Mouse (Mus musculus) midbrain, embryonic 10.5 days (tissue): ENCODE results near the gene Nmnat3. TPM values are rescaled to one million over a fixed set of nuclear protein-coding genes. Genes with fewer than 3 reads are reported as not detected.

Experiments
- DNase-seq: peaks from one replicate; pipeline ENCODE4 v3.0.0-alpha.2; 2017; ENCODE audit warnings: low spot score
- H3K27ac ChIP-seq: fragments of 300-500 bp; sonication (generic); replicated peaks from 2 replicates; pipeline ENCODE4 v1.5.1; 2016; ENCODE audit warnings: mild to moderate bottlenecking
- H3K27me3 ChIP-seq: fragments of 300-500 bp; sonication (generic); 2 replicates; pipeline ENCODE4 v1.6.1; 2016; ENCODE audit warnings: low read depth, mild to moderate bottlenecking; ENCODE audit not compliant: poor library complexity, severe bottlenecking
- H3K36me3 ChIP-seq: fragments of 300-500 bp; sonication (generic); 2 replicates; pipeline ENCODE4 v1.6.1; 2016; ENCODE audit warnings: mild to moderate bottlenecking, moderate library complexity
- H3K4me1 ChIP-seq: fragments of 300-500 bp; sonication (generic); 2 replicates; pipeline ENCODE4 v1.6.1; 2016
- H3K4me3 ChIP-seq: fragments of 300-500 bp; sonication (generic); 2 replicates; pipeline ENCODE4 v1.5.1; 2016; ENCODE audit warnings: mild to moderate bottlenecking, moderate library complexity
- H3K9me3 ChIP-seq: fragments of 300-500 bp; sonication (generic); replicated peaks from 2 replicates; pipeline ENCODE4 v1.6.1; 2016; ENCODE audit warnings: mild to moderate bottlenecking
- WGBS: fragments of 180-500 bp; shearing (Covaris S2); methylation state at CpG from one replicate; pipeline ENCODE4 v1.1.7; 2016; 5-methylcytosine and 5-hydroxymethylcytosine counted together
- polyA plus RNA-seq: library from polyadenylated mRNA; unstranded; fragments of >200 nt; fragmentation: Nextera tagmentation; extraction: Ambion mirVana; gene quantifications from 2 replicates; pipeline ENCODE4 v1.2.1, GENCODE M21; 2016

Gene Nmnat3
- polyA plus RNA-seq, 1 experiment from 2014 or later: 2.6 TPM

- DNase-seq: no peak
- Histone ChIP-seq H3K4me3 (no peak overlapping the region), H3K27me3 (no peaks in the 10 kb centered on the region), H3K4me1 (peaks cover 18% of the 10 kb centered on the region), H3K9me3 (no peaks in the 10 kb centered on the region), H3K36me3 (no peaks in the 10 kb centered on the region), H3K27ac (no peak overlapping the region)
- WGBS: 88% methylated on average over 3 of the region's 3 CpGs
These were observed 59.8 kb downstream of the Nmnat3 start for GRCm38 (mm10) chr9:98347021-98347420.

- H3K4me1 ChIP-seq: peaks cover 18% of the 10 kb centered on the region
- no peak for DNase-seq
- H3K27me3 ChIP-seq: no peaks in the 10 kb centered on the region
- 13% methylated on average over 4 of the region's 4 CpGs for WGBS
- peak overlapping the region; percentile 46; the same call in 1 of the 2 replicates for H3K27ac ChIP-seq
- no peaks in the 10 kb centered on the region for H3K9me3 ChIP-seq
- no peak overlapping the region for H3K4me3 ChIP-seq
- no peaks in the 10 kb centered on the region for H3K36me3 ChIP-seq
These were observed 63.3 kb downstream of the Nmnat3 start for GRCm38 (mm10) chr9:98350318-98351144.

- no peak for DNase-seq
- H3K27me3 ChIP-seq: no peaks in the 10 kb centered on the region
- H3K4me1 ChIP-seq: peaks cover 18% of the 10 kb centered on the region
- 90% methylated on average over 6 of the region's 6 CpGs for WGBS
- no peaks in the 10 kb centered on the region for H3K9me3 ChIP-seq
- no peaks in the 10 kb centered on the region for H3K36me3 ChIP-seq
- H3K27ac ChIP-seq: no peak overlapping the region
- no peak overlapping the region for H3K4me3 ChIP-seq
These were observed 65.1 kb downstream of the Nmnat3 start for GRCm38 (mm10) chr9:98352332-98352731.

- no peak overlapping the region for H3K4me3 ChIP-seq
- no peak overlapping the region for H3K27ac ChIP-seq
- peaks cover 11% of the 10 kb centered on the region for H3K4me1 ChIP-seq
- WGBS: 94% methylated on average over 3 of the region's 3 CpGs
- H3K36me3 ChIP-seq: no peaks in the 10 kb centered on the region
- H3K9me3 ChIP-seq: no peaks in the 10 kb centered on the region
- no peak for DNase-seq
- no peaks in the 10 kb centered on the region for H3K27me3 ChIP-seq
These were observed 67.7 kb downstream of the Nmnat3 start for GRCm38 (mm10) chr9:98354919-98355318.

- DNase-seq: no peak
- H3K27ac ChIP-seq: no peak overlapping the region
- H3K4me3 ChIP-seq: no peak overlapping the region
- H3K27me3 ChIP-seq: no peaks in the 10 kb centered on the region
- WGBS: 89% methylated on average over 3 of the region's 3 CpGs
- no peaks in the 10 kb centered on the region for H3K36me3 ChIP-seq
- no peaks in the 10 kb centered on the region for H3K9me3 ChIP-seq
- H3K4me1 ChIP-seq: peaks cover 4% of the 10 kb centered on the region; the same call in 1 of the 2 replicates
These were observed 73.8 kb downstream of the Nmnat3 start for GRCm38 (mm10) chr9:98361047-98361446.

- no peak overlapping the region for H3K27ac ChIP-seq
- H3K4me1 ChIP-seq: peaks cover 10% of the 10 kb centered on the region
- H3K9me3 ChIP-seq: no peaks in the 10 kb centered on the region
- 92% methylated on average over 8 of the region's 8 CpGs for WGBS
- DNase-seq: no peak
- no peak overlapping the region for H3K4me3 ChIP-seq
- no peaks in the 10 kb centered on the region for H3K36me3 ChIP-seq
- no peaks in the 10 kb centered on the region for H3K27me3 ChIP-seq
These were observed 78.8 kb downstream of the Nmnat3 start for GRCm38 (mm10) chr9:98366075-98366474.

- H3K27ac ChIP-seq: no peak overlapping the region
- H3K4me1 ChIP-seq: peaks cover 9% of the 10 kb centered on the region
- H3K9me3 ChIP-seq: no peaks in the 10 kb centered on the region
- H3K27me3 ChIP-seq: no peaks in the 10 kb centered on the region
- DNase-seq: no peak
- 93% methylated on average over 13 of the region's 13 CpGs for WGBS
- no peaks in the 10 kb centered on the region for H3K36me3 ChIP-seq
- no peak overlapping the region for H3K4me3 ChIP-seq
These were observed 80.2 kb downstream of the Nmnat3 start for GRCm38 (mm10) chr9:98367333-98367962.

GRCm38 (mm10) chr9:98369707-98370106 is 82.5 kb downstream of the Nmnat3 start:
- Histone ChIP-seq H3K4me3 (no peak overlapping the region), H3K27me3 (no peaks in the 10 kb centered on the region), H3K9me3 (no peaks in the 10 kb centered on the region), H3K4me1 (peaks cover 8% of the 10 kb centered on the region), H3K36me3 (no peaks in the 10 kb centered on the region), H3K27ac (no peak overlapping the region)
- 61% methylated on average over 8 of the region's 8 CpGs for WGBS
- no peak for DNase-seq

GRCm38 (mm10) chr9:98373358-98373757 is 86.1 kb downstream of the Nmnat3 start:
- WGBS: 91% methylated on average over 5 of the region's 5 CpGs
- Histone ChIP-seq H3K4me3 (no peak overlapping the region), H3K4me1 (peaks cover 25% of the 10 kb centered on the region), H3K27me3 (peaks cover 10% of the 10 kb centered on the region; the same call in 1 of the 2 replicates), H3K27ac (no peak overlapping the region), H3K36me3 (no peaks in the 10 kb centered on the region), H3K9me3 (no peaks in the 10 kb centered on the region)
- no peak for DNase-seq

- no peak for DNase-seq
- H3K4me1 ChIP-seq: peaks cover 28% of the 10 kb centered on the region
- peaks cover 10% of the 10 kb centered on the region; the same call in 1 of the 2 replicates for H3K27me3 ChIP-seq
- WGBS: 87% methylated on average over 11 of the region's 11 CpGs
- no peak overlapping the region for H3K27ac ChIP-seq
- no peaks in the 10 kb centered on the region for H3K36me3 ChIP-seq
- no peaks in the 10 kb centered on the region for H3K9me3 ChIP-seq
- H3K4me3 ChIP-seq: no peak overlapping the region
These were observed 87.7 kb downstream of the Nmnat3 start for GRCm38 (mm10) chr9:98374897-98375296.

GRCm38 (mm10) chr9:98375329-98376170 is 88.3 kb downstream of the Nmnat3 start:
- DNase-seq: no peak
- Histone ChIP-seq H3K36me3 (no peaks in the 10 kb centered on the region), H3K4me3 (no peak overlapping the region), H3K27me3 (peaks cover 10% of the 10 kb centered on the region; the same call in 1 of the 2 replicates), H3K4me1 (peaks cover 25% of the 10 kb centered on the region), H3K9me3 (no peaks in the 10 kb centered on the region), H3K27ac (no peak overlapping the region)
- WGBS: 43% methylated on average over 5 of the region's 5 CpGs

GRCm38 (mm10) chr9:98379736-98380135 is 92.5 kb downstream of the Nmnat3 start:
- no peak overlapping the region for H3K4me3 ChIP-seq
- no peaks in the 10 kb centered on the region for H3K9me3 ChIP-seq
- 69% methylated on average over 4 of the region's 4 CpGs for WGBS
- no peaks in the 10 kb centered on the region for H3K36me3 ChIP-seq
- no peak for DNase-seq
- peaks cover 10% of the 10 kb centered on the region; the same call in 1 of the 2 replicates for H3K27me3 ChIP-seq
- peaks cover 23% of the 10 kb centered on the region for H3K4me1 ChIP-seq
- H3K27ac ChIP-seq: no peak overlapping the region
